Mouse (Mus musculus) gastrocnemius, adult 8-10 months (tissue): Measurements from ENCODE around the gene Zmynd8. TPM values are rescaled to one million over a fixed set of nuclear protein-coding genes. Genes with fewer than 3 reads are reported as not detected.
A peak's percentile ranks its signal among the peaks of the same experiment; 100 is the strongest.
"Not testable (repeated sequence)": the region's sequence is repeated elsewhere in the genome, so short reads cannot be mapped to it uniquely, and the experiment has no call there.

ENCODE experiments used
- DNase-seq, 2 experiments: peaks; one replicate each; pipeline ENCODE4 v3.0.0; 2022; ENCODE audit warnings: low spot score in 2 of 2
- total RNA-seq, 4 experiments: library from RNA; stranded (reverse); gene quantifications; 2 replicates each; pipeline ENCODE4 v1.2.4; 2022

Zmynd8 gene
- total RNA-seq, 4 experiments from 2014 or later = 11.4 to 14.4 (median 13.5) TPM

DNA sequence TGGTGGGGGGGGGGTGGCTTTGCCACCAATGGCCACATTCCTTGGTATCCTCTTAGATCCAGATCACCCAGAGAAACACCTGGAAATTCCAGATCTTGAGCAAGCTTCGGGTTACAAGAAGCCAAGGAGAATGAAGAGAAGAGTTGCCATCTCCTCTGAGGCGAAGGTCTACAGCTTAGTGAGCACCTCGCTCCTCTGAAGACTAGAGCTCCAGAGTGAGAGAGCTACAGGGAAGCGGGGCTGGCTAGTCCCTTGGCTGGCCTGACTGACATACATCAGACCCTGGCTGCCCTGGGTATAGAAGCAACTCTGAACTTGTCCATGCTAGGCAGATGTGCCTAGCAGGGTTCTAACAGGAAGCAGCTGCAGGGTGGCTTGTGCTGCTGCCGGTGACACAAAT lies 89.7 kb downstream of the Zmynd8 start:
- DNase-seq = no peak

DNA sequence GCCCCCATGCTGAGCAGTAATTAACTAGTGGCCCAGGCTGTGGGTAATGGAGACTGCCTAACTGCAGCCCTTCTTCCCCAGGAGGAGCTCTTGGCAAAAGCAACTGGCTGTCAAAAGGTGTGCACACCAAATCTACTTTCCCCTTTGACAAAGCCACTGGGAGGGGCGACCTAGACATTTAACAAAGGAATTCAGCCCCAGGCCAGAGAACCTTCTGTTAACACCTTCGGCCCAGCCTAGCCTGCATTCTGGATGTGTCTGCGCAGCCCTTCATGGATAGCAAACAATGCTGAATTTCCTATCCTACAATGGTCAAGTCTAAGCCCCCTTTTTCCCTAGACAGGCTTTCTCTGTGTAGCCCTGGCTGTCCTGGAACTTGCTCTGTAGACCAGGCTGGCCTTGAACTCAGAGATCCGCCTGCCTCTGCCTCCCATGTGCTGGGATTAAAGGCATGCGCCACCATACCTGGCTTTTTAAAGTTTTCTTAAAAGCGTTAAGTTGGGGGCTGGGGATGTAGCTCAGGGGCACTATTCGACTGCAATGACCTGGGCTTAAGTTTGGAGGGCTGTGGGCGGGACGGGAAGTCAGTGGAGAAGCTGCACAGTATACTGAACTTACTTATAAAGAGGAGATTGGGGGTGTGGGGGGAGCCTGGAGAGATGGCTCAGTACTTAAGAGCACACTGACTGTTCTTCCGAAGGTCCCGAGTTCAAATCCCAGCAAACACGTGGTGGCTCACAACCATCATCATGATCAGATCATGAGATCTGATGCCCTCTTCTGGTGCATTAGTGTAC lies 90.4 kb downstream of the Zmynd8 start:
- no peak for DNase-seq

- DNase-seq = not testable (repeated sequence)
Observed at GRCm38 (mm10) chr2:165800174-165800573, 98.6 kb downstream of the Zmynd8 start.

- DNase-seq = no peak
Observed at GRCm38 (mm10) chr2:165797876-165798275, 100.9 kb downstream of the Zmynd8 start.

DNA sequence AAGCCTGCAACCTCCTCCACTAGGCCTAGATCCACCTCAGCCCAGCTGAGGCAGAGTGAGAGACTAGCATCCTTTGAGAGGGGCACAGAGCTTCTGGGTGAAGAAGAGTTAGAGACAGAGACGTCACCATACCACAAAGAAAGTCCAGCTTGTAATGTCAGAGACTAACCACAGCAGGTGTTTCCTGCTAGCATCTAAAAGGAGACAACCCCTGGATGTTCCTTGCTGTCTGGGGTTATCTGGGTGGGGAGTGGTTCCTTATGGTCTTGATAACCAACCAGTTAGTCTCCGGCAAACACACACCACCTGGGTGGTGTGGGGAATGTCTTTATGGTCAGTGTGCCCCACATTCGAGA lies 105.6 kb downstream of the Zmynd8 start:
- no peak for DNase-seq

- DNase-seq = no peak
Observed at GRCm38 (mm10) chr2:165792431-165793282, 106.2 kb downstream of the Zmynd8 start.

- DNase-seq = peak; percentile 15 to 24
Observed at GRCm38 (mm10) chr2:165791657-165792056, 107.2 kb downstream of the Zmynd8 start.

DNA sequence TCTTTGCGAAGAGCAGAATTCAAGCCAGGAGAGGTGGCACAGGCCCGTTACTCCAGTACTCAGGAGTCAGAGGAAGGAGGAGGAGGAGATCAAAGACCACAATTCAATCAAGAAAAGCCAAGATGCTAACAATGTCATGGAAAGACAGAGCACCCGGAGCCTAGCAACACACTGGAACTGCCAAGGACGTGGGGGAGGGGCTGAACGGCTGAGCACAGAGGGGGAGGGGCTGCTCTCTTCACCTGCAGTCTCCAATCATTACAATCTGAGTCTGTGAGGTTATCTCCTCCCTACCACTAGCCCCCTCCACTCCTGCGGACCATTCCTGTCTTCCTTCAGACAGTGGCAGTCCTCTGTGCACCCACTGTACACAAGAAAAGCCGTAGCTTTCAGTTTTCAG lies 107.8 kb downstream of the Zmynd8 start:
- no peak for DNase-seq

DNA sequence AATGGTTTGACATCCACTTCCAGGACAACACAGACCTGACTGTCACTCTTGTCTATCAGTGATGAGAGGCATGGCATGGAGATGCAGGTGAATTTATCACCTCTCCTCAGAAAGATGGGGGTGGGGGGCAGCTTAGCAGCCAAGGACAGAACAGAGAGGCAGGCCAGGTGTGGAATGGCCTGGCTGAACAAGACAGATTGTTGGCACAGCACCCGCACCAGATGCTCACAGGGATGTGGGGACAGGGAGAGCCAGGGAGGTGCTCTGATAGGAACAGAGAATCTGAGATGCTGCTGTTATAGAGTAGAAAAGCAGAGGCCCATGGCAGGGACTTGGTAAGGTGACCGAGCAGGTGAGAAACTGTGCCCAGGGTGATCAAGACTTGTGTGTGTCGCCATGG lies 109.1 kb downstream of the Zmynd8 start:
- no peak for DNase-seq

DNA sequence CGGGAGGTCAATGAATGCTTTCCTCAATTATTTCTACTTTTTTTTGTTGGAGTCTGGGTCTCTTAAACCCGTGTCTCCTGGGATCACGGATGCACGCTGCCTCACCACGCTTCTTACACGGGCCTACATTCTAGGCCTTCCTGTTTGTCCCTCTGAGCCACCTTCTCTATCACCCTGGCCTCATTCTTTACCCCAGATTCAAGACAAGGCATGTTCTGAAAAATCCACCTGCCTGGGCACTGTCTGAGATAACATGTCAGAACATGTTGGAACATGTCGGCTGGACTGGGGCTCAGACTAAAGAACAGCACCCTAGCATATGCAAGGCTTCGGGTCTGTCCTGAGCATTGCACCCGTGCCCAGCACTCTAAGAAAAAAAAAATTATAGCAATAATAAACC lies 110.0 kb downstream of the Zmynd8 start:
- no peak for DNase-seq

- DNase-seq = peak; percentile 28 to 48
Observed at GRCm38 (mm10) chr2:165788005-165788404, 110.8 kb downstream of the Zmynd8 start.

- no peak for DNase-seq
Observed at GRCm38 (mm10) chr2:165786467-165786866, 112.3 kb downstream of the Zmynd8 start.

DNA sequence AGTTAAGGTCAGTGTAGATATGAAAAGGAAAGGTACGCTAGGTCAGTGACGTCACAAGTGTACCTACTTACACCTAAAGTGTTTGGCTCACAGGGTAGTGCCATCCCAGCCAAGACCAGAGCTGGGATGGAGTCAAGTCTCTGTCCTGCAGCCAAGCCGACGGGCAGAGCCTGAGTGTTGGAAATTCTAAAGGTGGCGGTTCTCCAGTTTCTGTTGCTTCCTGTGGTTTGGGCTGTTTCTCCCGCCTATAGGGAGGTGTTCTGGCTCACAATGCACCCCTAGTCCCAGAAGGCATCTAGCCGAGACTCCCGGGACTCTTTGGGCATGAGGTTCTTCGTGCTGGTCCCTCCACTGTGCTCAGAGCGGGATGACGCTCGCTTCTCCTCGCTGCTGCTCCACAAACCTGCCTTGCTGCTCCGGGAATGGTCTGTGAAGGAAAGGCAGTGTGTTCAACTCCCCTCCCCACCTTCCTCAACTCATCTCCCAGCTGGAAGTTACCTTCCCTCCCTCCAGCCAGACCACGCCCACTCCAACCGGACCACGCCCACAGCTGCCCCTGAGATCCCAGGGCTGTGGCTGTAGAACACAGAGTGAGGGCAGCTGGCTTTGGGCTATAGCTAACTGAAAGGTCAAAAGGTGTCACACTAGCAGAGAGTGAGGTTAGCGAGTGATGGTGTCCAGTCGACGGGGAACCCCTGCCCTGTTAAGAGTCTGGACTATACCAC lies 113.3 kb downstream of the Zmynd8 start:
- DNase-seq = no peak

- peak; percentile 54 to 64 for DNase-seq
Observed at GRCm38 (mm10) chr2:165782324-165782723, 116.5 kb downstream of the Zmynd8 start.

- peak; percentile 54 to 62 for DNase-seq
Observed at GRCm38 (mm10) chr2:165778927-165779326, 119.9 kb downstream of the Zmynd8 start.

DNA sequence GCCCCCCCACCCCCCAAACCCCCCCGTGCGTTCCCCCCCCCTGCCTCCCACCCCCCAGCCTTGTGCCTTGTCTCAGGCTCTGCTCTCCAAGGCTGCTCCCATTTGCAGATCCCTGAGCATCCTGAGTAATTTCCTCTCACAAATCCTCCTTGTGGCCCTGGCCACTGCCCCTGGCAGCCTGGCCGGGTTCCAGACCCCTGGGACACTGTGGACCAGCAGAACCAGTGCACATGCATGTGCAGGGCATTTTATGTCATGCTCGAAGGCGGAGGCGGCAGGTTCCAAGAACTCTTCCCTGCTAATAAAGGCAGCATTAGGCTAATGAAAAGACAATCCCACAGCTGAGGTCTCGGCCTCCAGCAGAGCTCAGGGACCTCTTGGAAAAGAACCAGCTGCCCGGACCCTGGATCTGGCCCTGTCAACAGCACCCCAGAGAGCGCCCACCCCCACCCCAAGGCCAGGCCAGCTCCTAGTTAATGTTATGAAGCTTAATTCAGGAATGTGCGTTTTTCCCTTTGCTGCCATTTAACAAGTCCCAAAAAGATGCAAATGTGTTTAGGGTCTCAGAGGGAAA lies 129.4 kb downstream of the Zmynd8 start:
- DNase-seq = no peak

DNA sequence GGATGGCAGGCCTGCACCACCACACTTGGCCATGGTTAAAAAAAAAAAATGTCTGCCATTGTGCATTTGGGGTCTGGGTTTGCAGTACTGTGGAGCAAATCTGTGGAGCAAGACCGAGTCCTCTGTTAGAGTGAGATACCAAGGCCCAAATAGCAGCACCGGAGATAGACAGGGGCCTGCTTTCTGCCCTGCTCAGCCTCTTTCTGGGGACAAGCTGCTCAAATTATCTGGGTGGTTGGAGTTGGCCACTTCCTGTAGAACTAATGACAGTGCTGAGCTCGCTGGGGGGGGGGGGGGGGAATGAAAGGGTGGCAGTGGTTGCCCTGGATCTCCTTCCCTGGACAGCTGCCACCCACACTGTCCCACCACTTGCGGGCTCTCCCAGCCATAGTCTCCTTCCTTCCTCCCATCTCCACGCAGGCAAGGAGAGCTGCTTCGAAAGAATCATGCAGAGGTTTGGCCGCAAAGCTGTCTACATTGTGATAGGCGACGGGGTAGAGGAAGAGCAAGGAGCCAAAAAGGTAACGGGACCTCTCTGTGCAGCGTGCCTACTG lies 129.9 kb downstream of the Zmynd8 start:
- DNase-seq = no peak

- DNase-seq = no peak
Observed at GRCm38 (mm10) chr2:165759421-165759985, 139.3 kb downstream of the Zmynd8 start.

GRCm38 (mm10) chr2:165758534-165758933 lies 140.3 kb downstream of the Zmynd8 start:
- no peak for DNase-seq

- DNase-seq = no peak
Observed at GRCm38 (mm10) chr2:165757799-165758198, 141.0 kb downstream of the Zmynd8 start.

DNA sequence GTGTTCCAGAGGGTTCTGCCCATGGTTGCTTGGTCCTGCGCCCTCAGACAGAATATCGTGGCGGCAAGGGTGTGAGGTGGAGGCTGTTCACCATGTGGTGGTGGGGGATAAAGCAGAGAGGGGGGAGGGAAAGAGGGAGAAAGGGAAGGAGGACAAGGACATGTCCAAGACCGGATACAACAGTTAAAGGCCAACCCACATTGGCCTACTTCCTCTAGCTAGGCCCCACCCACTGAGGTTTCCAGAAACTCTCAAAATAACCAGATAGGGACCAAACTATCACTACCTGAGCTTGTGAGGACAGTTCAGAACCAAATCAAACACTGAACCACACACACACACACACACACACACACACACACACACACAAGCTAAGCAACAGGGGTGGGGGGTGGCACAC lies 146.1 kb downstream of the Zmynd8 start:
- DNase-seq = no peak
